Mouse (Mus musculus): ENCODE results near the gene Malrd1. TPM values are rescaled to one million over a fixed set of nuclear protein-coding genes. Genes with fewer than 3 reads are reported as not detected.

The Malrd1 gene
- polyA plus RNA-seq, 1 experiment: 0.07 TPM

- TF ChIP-seq POLR2A (IDR thresholded peaks at IDR 0.05; ENCODE audit: control insufficient read depth, extremely low read depth, insufficient read depth, low read length, poor library complexity) (no peak), CTCF (IDR thresholded peaks at IDR 0.05; ENCODE audit: borderline replicate concordance, control insufficient read depth, extremely low read depth, insufficient read depth, low read length, poor library complexity) (no peak)
- no peaks in the 10 kb centered on the region for H3K4me1 ChIP-seq (replicated peaks; ENCODE audit: control insufficient read depth, insufficient read depth, low read length)
- no peaks in the 10 kb centered on the region for H3K27me3 ChIP-seq (ENCODE audit: control insufficient read depth, insufficient read depth, low read length)
- H3K4me3 ChIP-seq (ENCODE audit: control insufficient read depth, insufficient read depth, low read length): no peak overlapping the region
- DNase-seq: no peak
- 92% methylated on average over 1 of the region's 1 CpGs for WGBS
- no peak overlapping the region for H3K27ac ChIP-seq (ENCODE audit: control insufficient read depth, insufficient read depth, low read length)
- no peaks in the 10 kb centered on the region for H3K36me3 ChIP-seq (ENCODE audit: control insufficient read depth, insufficient read depth, low read length)
Measured at GRCm38 (mm10) chr2:15656388-15656787, 130.1 kb downstream of the Malrd1 start.

- Histone ChIP-seq H3K4me1 (replicated peaks; ENCODE audit: control insufficient read depth, insufficient read depth, low read length) (no peaks in the 10 kb centered on the region), H3K4me3 (ENCODE audit: control insufficient read depth, insufficient read depth, low read length) (no peak overlapping the region), H3K27ac (ENCODE audit: control insufficient read depth, insufficient read depth, low read length) (no peak overlapping the region), H3K36me3 (ENCODE audit: control insufficient read depth, insufficient read depth, low read length) (no peaks in the 10 kb centered on the region), H3K27me3 (ENCODE audit: control insufficient read depth, insufficient read depth, low read length) (no peaks in the 10 kb centered on the region)
- DNase-seq: no peak
- WGBS: 91% methylated on average over 3 of the region's 3 CpGs
- TF ChIP-seq POLR2A (IDR thresholded peaks at IDR 0.05; ENCODE audit: control insufficient read depth, extremely low read depth, insufficient read depth, low read length, poor library complexity) (no peak), CTCF (IDR thresholded peaks at IDR 0.05; ENCODE audit: borderline replicate concordance, control insufficient read depth, extremely low read depth, insufficient read depth, low read length, poor library complexity) (no peak)
Measured at GRCm38 (mm10) chr2:15702977-15703376, 176.7 kb downstream of the Malrd1 start.

- DNase-seq: no peak
- Histone ChIP-seq H3K27ac (ENCODE audit: control insufficient read depth, insufficient read depth, low read length) (no peak overlapping the region), H3K4me1 (replicated peaks; ENCODE audit: control insufficient read depth, insufficient read depth, low read length) (no peaks in the 10 kb centered on the region), H3K4me3 (ENCODE audit: control insufficient read depth, insufficient read depth, low read length) (no peak overlapping the region), H3K27me3 (ENCODE audit: control insufficient read depth, insufficient read depth, low read length) (no peaks in the 10 kb centered on the region), H3K36me3 (ENCODE audit: control insufficient read depth, insufficient read depth, low read length) (no peaks in the 10 kb centered on the region)
- no peak for TF ChIP-seq POLR2A (IDR thresholded peaks at IDR 0.05; ENCODE audit: control insufficient read depth, extremely low read depth, insufficient read depth, low read length, poor library complexity)
- no peak for TF ChIP-seq CTCF (IDR thresholded peaks at IDR 0.05; ENCODE audit: borderline replicate concordance, control insufficient read depth, extremely low read depth, insufficient read depth, low read length, poor library complexity)
- WGBS: 90% methylated on average over 1 of the region's 1 CpGs
Measured at GRCm38 (mm10) chr2:15740945-15741344, 214.7 kb downstream of the Malrd1 start.

- WGBS: 78% methylated on average over 4 of the region's 4 CpGs
- H3K27ac ChIP-seq (ENCODE audit: control insufficient read depth, insufficient read depth, low read length): no peak overlapping the region
- no peaks in the 10 kb centered on the region for H3K4me1 ChIP-seq (replicated peaks; ENCODE audit: control insufficient read depth, insufficient read depth, low read length)
- no peak for DNase-seq
- TF ChIP-seq POLR2A (IDR thresholded peaks at IDR 0.05; ENCODE audit: control insufficient read depth, extremely low read depth, insufficient read depth, low read length, poor library complexity) (no peak), CTCF (IDR thresholded peaks at IDR 0.05; ENCODE audit: borderline replicate concordance, control insufficient read depth, extremely low read depth, insufficient read depth, low read length, poor library complexity) (no peak)
- H3K27me3 ChIP-seq (ENCODE audit: control insufficient read depth, insufficient read depth, low read length): no peaks in the 10 kb centered on the region
- no peak overlapping the region for H3K4me3 ChIP-seq (ENCODE audit: control insufficient read depth, insufficient read depth, low read length)
- H3K36me3 ChIP-seq (ENCODE audit: control insufficient read depth, insufficient read depth, low read length): no peaks in the 10 kb centered on the region
Measured at GRCm38 (mm10) chr2:15744979-15745688, 218.9 kb downstream of the Malrd1 start.

DNA sequence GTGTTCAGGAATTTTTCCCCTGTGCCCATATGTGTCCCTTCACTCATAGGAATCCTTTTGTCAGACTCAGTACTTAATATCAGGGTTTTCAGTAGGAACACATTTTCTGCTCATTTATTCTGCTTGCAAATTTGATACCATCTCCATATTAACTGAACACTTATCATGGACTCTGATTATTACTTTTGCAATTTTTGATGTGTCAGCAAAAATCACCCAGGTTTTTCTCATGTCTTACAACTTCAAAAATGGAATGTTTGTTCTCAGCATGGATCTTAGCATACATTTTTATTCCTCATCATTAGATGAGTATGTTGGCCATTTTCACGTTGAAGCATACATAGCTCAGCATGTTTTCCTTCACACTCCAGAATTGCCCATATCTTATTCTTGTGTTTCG lies 258.5 kb downstream of the Malrd1 start:
- WGBS: 89% methylated on average over 2 of the region's 2 CpGs
- no peak overlapping the region for H3K27ac ChIP-seq (ENCODE audit: control insufficient read depth, insufficient read depth, low read length)
- no peaks in the 10 kb centered on the region for H3K4me1 ChIP-seq (replicated peaks; ENCODE audit: control insufficient read depth, insufficient read depth, low read length)
- no peaks in the 10 kb centered on the region for H3K27me3 ChIP-seq (ENCODE audit: control insufficient read depth, insufficient read depth, low read length)
- TF ChIP-seq CTCF (IDR thresholded peaks at IDR 0.05; ENCODE audit: borderline replicate concordance, control insufficient read depth, extremely low read depth, insufficient read depth, low read length, poor library complexity) (no peak), POLR2A (IDR thresholded peaks at IDR 0.05; ENCODE audit: control insufficient read depth, extremely low read depth, insufficient read depth, low read length, poor library complexity) (no peak)
- DNase-seq: no peak
- no peak overlapping the region for H3K4me3 ChIP-seq (ENCODE audit: control insufficient read depth, insufficient read depth, low read length)
- no peaks in the 10 kb centered on the region for H3K36me3 ChIP-seq (ENCODE audit: control insufficient read depth, insufficient read depth, low read length)

DNA sequence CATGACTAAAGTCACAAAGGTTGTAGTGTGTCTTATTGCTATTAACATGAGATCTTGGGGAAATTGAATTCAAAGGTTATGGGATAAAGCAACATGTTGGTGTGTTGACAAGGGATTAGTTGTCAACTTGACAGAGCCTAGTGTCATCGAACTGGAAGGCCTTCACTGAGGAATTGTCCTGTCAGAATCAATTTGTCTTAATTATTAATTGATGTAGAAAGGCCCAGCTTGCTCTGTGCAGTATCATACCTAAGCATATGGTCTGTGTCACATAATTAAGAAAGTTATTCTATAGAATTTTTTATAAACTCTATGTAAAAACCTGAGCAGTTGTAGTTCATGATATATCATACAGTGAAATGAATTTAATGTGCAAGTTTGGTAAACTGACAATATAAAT lies 289.4 kb downstream of the Malrd1 start:
- no peaks in the 10 kb centered on the region for H3K27me3 ChIP-seq (ENCODE audit: control insufficient read depth, insufficient read depth, low read length)
- H3K4me3 ChIP-seq (ENCODE audit: control insufficient read depth, insufficient read depth, low read length): no peak overlapping the region
- no peaks in the 10 kb centered on the region for H3K36me3 ChIP-seq (ENCODE audit: control insufficient read depth, insufficient read depth, low read length)
- H3K4me1 ChIP-seq (replicated peaks; ENCODE audit: control insufficient read depth, insufficient read depth, low read length): no peaks in the 10 kb centered on the region
- 80% methylated on average over 1 of the region's 1 CpGs for WGBS
- H3K27ac ChIP-seq (ENCODE audit: control insufficient read depth, insufficient read depth, low read length): no peak overlapping the region
- TF ChIP-seq CTCF (IDR thresholded peaks at IDR 0.05; ENCODE audit: borderline replicate concordance, control insufficient read depth, extremely low read depth, insufficient read depth, low read length, poor library complexity): no peak
- no peak for TF ChIP-seq POLR2A (IDR thresholded peaks at IDR 0.05; ENCODE audit: control insufficient read depth, extremely low read depth, insufficient read depth, low read length, poor library complexity)
- no peak for DNase-seq

DNA sequence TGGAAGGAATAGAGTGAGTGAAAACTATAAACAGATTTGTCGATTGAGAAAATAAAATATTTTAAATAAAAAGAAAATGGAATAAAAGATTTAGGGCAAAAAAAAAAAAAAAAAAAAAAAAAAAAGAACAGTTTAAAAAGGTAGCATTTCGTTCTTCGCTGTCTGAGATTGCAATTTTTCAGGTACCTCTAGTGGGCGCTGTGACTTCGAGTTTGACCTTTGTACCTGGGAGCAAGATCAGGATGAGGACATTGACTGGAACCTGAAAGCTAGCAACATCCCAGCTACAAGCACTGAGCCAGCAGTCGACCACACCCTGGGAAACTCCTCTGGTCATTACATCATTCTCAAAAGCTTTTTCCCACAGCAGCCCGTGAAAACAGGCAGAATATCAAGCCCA lies 343.1 kb downstream of the Malrd1 start:
- H3K27ac ChIP-seq (ENCODE audit: control insufficient read depth, insufficient read depth, low read length): no peak overlapping the region
- no peaks in the 10 kb centered on the region for H3K36me3 ChIP-seq (ENCODE audit: control insufficient read depth, insufficient read depth, low read length)
- H3K4me1 ChIP-seq (replicated peaks; ENCODE audit: control insufficient read depth, insufficient read depth, low read length): no peaks in the 10 kb centered on the region
- WGBS: 38% methylated on average over 7 of the region's 7 CpGs
- no peak for DNase-seq
- no peak for TF ChIP-seq CTCF (IDR thresholded peaks at IDR 0.05; ENCODE audit: borderline replicate concordance, control insufficient read depth, extremely low read depth, insufficient read depth, low read length, poor library complexity)
- no peak for TF ChIP-seq POLR2A (IDR thresholded peaks at IDR 0.05; ENCODE audit: control insufficient read depth, extremely low read depth, insufficient read depth, low read length, poor library complexity)
- no peaks in the 10 kb centered on the region for H3K27me3 ChIP-seq (ENCODE audit: control insufficient read depth, insufficient read depth, low read length)
- no peak overlapping the region for H3K4me3 ChIP-seq (ENCODE audit: control insufficient read depth, insufficient read depth, low read length)
